Mouse (Mus musculus) bone marrow macrophage, adult 2 months (primary cell): ENCODE results near the gene Syndig1l.

ENCODE experiments used
- CTCF ChIP-seq: IDR thresholded peaks from 2 replicates; pipeline ENCODE4 v1.5.1; 2012; ENCODE audit warnings: low read depth, mild to moderate bottlenecking, low read length, moderate library complexity
- POLR2A ChIP-seq: IDR thresholded peaks from 2 replicates; pipeline ENCODE4 v1.6.1; 2012; ENCODE audit warnings: mild to moderate bottlenecking, low read depth, low read length, borderline replicate concordance

DNA sequence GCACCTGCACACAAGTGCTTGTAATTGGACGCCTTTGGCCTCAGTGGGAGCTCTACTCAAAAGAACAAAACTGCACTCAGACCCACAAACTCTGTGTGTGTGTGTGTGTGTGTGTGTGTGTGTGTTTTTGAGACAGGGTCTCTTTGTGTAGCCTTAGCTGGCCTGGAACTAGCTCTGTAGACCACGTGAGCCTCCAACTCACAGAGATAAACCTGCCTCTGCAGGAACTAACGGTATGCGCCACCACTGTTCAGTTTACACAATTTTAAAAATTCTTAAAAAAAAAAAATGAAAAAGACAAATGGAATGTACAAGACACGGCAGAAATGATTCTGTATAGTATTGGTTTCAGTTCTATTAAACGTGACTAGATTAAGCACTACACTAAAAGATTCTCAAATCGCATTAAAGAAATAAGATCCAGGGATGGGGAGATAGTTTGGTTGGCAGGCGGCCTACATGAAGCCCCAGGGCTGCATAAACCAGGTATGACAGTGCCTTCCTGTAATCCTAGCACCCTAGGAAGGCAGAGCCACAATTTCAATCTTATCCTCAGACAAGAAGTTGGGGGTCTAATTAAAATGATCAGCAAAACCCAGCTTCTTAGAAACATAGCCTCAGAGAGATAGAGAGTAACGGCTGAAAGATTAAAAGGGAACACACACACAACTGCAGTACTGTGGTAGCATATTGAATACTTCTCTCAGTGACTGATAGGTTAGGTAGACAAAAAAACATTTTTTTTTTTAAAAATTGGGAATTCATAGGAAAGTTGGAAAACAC lies 20.0 kb upstream of the Syndig1l start:
- TF ChIP-seq POLR2A: no peak
- TF ChIP-seq CTCF: no peak
